Mouse (Mus musculus) gastrocnemius, postnatal 10 days (tissue): ENCODE results near the gene Mrps27. TPM values are rescaled to one million over a fixed set of nuclear protein-coding genes. Genes with fewer than 3 reads are reported as not detected.
A peak's percentile ranks its signal among the peaks of the same experiment; 100 is the strongest.
"Not testable (repeated sequence)": the region's sequence is repeated elsewhere in the genome, so short reads cannot be mapped to it uniquely, and the experiment has no call there.

Experiments used
- DNase-seq: peaks from one replicate; pipeline ENCODE4 v3.0.0; 2021; ENCODE audit warnings: mixed read lengths
- long read RNA-seq, 2 experiments: library from polyadenylated mRNA; stranded (forward); transcript quantifications; one replicate each; pipeline ENCODE4 v2.0.0; 2021
- total RNA-seq, 2 experiments: library from RNA; stranded (reverse); gene quantifications; 2 replicates each; pipeline ENCODE4 v1.2.3; 2021

The Mrps27 gene
- 10 to 100 TPM; 27.5 to 28.4 TPM for total RNA-seq
- long read RNA-seq, experiment 1, transcript Mrps27-201 (11 exons, 1,849 nt): major isoform, 84 of 91 reads
- long read RNA-seq, experiment 1, partial matches to known transcripts: 5 of 91 reads
- long read RNA-seq, experiment 1, other reads (novel, unspliced or antisense): 2 of 91 reads
- long read RNA-seq, experiment 2, transcript Mrps27-201 (11 exons, 1,849 nt): major isoform, 79 of 93 reads
- long read RNA-seq, experiment 2, partial matches to known transcripts: 0 of 93 reads
- long read RNA-seq, experiment 2, other reads (novel, unspliced or antisense): 14 of 93 reads

- DNase-seq: peak; percentile 97
Measured at GRCm38 (mm10) chr13:99344599-99345575, at the start of gene Mrps27, which contains the start of gene Ptcd2. Mrps27 (plus strand) TSS chr13:99344786. Ptcd2 (minus strand) TSS chr13:99344705.

- no peak for DNase-seq
Measured at GRCm38 (mm10) chr13:99299921-99300320, 44.7 kb upstream of the Mrps27 start.

GRCm38 (mm10) chr13:99303846-99304245 is 40.7 kb upstream of the Mrps27 start:
- no peak for DNase-seq

- peak; percentile 43 for DNase-seq
Measured at GRCm38 (mm10) chr13:99304365-99304764, 40.2 kb upstream of the Mrps27 start.

- DNase-seq: no peak
Measured at GRCm38 (mm10) chr13:99305186-99305585, 39.4 kb upstream of the Mrps27 start.

GRCm38 (mm10) chr13:99306164-99306563 is 38.4 kb upstream of the Mrps27 start:
- no peak for DNase-seq

GRCm38 (mm10) chr13:99307930-99308359 is 36.6 kb upstream of the Mrps27 start:
- DNase-seq: no peak

- no peak for DNase-seq
Measured at GRCm38 (mm10) chr13:99308393-99308792, 36.2 kb upstream of the Mrps27 start.

- no peak for DNase-seq
Measured at GRCm38 (mm10) chr13:99314098-99314497, 30.5 kb upstream of the Mrps27 start.

- DNase-seq: no peak
Measured at GRCm38 (mm10) chr13:99314657-99315181, 29.9 kb upstream of the Mrps27 start.

GRCm38 (mm10) chr13:99316366-99316765 is 28.2 kb upstream of the Mrps27 start:
- DNase-seq: no peak

- DNase-seq: peak; percentile 70
Measured at GRCm38 (mm10) chr13:99317058-99317457, 27.5 kb upstream of the Mrps27 start.

- DNase-seq: no peak
Measured at GRCm38 (mm10) chr13:99320453-99320852, 24.1 kb upstream of the Mrps27 start.

GRCm38 (mm10) chr13:99322915-99323314 is 21.7 kb upstream of the Mrps27 start:
- DNase-seq: not testable (repeated sequence)

GRCm38 (mm10) chr13:99323632-99324336 is 20.8 kb upstream of the Mrps27 start:
- DNase-seq: no peak

- not testable (repeated sequence) for DNase-seq
Measured at GRCm38 (mm10) chr13:99324337-99324685, 20.3 kb upstream of the Mrps27 start.

GRCm38 (mm10) chr13:99331255-99331654 is 13.3 kb upstream of the Mrps27 start:
- no peak for DNase-seq

GRCm38 (mm10) chr13:99337510-99337909 is 7.1 kb upstream of the Mrps27 start:
- DNase-seq: no peak

- DNase-seq: no peak
Measured at GRCm38 (mm10) chr13:99341504-99341903, 3.1 kb upstream of the Mrps27 start.

- DNase-seq: no peak
Measured at GRCm38 (mm10) chr13:99343876-99344598, 549 bp upstream of the Mrps27 start.

- DNase-seq: no peak
Measured at GRCm38 (mm10) chr13:99350009-99350408, 5.4 kb downstream of the Mrps27 start.
